Mouse (Mus musculus) layer of hippocampus, adult 2 months (tissue): ENCODE measurements around the gene Dst. TPM values are rescaled to one million over a fixed set of nuclear protein-coding genes. Genes with fewer than 3 reads are reported as not detected.

Experiments used
- DNase-seq, 2 experiments: peaks; one replicate each; pipeline ENCODE4 v3.0.0; 2022; ENCODE audit warnings: low spot score in 2 of 2
- H3K27ac ChIP-seq: fragments of 200-600 bp; 2 replicates; pipeline ENCODE4 v1.8.1; 2022
- H3K4me3 ChIP-seq: fragments of 200-600 bp; 2 replicates; pipeline ENCODE4 v1.8.1; 2022; ENCODE audit warnings: mild to moderate bottlenecking
- CTCF ChIP-seq: fragments of 200-600 bp; conservative IDR thresholded peaks from 2 replicates; pipeline ENCODE4 v1.8.1; 2022; ENCODE audit warnings: antibody characterized with exemption, mild to moderate bottlenecking, moderate library complexity
- total RNA-seq, 2 experiments: library from RNA; stranded (reverse); gene quantifications; 2 replicates each; pipeline ENCODE4 v1.2.3; 2021

The Dst gene
- total RNA-seq, 2 experiments from 2014 or later = 206 to 207 TPM

DNA sequence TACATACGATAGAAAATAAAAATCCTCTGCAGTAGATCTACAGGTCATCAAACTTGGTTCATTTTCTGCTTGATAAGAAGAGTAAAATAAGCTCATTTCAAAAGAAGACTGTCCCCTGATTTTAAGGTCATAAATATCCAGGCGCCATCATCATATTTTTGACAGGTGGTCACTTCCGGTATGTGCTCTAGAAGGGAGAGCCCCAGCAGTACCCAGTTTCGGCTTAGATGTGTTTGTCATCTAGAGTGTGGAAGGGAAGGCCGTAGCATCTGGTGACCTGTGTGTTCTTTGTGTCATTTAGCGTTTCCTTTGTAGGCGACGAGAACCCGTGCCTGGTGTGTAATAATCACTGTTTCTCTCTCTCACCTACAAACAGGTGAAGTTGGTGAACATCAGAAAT is 209.0 kb downstream of the Dst start:
- H3K27ac ChIP-seq = no peak overlapping the region
- no peak overlapping the region for H3K4me3 ChIP-seq
- no peak for TF ChIP-seq CTCF
- DNase-seq = no peak

DNA sequence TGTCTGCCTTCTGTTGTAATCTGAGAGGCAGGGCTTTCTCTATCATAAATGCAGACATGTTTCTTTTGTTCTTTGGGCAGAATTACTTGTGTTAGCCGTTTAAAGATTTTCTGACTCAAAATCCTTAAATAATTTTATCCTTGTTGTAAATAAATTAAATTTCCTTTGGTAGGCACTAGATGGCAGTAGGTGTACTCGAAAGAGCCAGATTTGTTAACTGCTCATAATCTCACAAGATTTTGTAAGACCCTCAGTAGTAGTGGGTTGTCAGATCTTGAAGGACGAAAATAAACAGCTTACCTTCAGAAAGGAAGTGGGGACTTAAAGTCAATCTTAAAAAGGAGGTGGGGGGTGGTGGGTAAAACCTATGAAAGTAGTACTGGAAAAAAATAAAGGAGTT is 209.7 kb downstream of the Dst start:
- 0 out of 2 replicates have a peak overlapping the region, but pooled peaks have one; percentile 5 for H3K27ac ChIP-seq
- H3K4me3 ChIP-seq = no peak overlapping the region
- peak; percentile 78 for TF ChIP-seq CTCF
- no peak for DNase-seq

DNA sequence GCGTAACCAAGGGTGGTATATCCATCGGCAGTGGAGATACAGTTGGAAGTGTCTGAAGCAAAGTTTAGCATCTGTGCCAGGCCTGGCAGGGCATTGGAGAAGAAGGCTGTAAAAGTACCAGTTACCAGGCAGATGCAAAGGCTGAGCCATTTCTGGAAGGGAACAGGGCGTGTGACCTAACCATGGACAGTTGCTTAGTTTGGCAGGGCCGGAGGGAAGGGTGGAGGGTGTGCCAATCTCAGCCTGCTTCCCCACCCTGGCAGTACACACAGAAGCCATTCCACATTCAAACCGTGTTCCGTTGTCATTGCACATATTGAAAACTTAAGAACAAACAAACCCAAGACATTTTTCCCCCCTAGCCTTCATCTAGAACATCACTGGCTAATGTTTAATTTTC is 212.0 kb downstream of the Dst start:
- no peak overlapping the region for H3K4me3 ChIP-seq
- DNase-seq = no peak
- H3K27ac ChIP-seq = peak overlapping the region; percentile 80

DNA sequence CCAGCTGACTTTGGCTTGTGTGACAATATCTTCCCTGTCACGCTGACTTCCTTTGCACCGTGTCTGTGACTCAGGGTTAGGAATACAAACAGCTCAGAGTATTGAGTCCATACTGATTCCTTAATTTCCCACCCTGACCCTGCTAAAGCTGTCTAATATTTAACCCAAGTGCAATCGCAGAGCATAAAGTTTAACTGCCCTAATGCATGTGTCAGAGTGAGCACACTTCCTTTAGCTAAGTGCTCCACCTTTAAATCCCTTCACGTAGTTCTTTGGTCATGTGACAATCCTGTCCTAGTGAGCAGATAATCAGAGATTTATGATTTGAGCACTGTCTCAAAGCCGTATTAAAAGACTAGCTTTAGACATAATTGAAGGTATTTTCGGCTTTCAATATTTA is 212.6 kb downstream of the Dst start:
- peak overlapping the region; percentile 50 for H3K4me3 ChIP-seq
- no peak for DNase-seq
- TF ChIP-seq CTCF = no peak
- peak overlapping the region; percentile 80 for H3K27ac ChIP-seq

More for the DNA sequence above, 212.0 kb downstream of the Dst start:
- TF ChIP-seq CTCF = no peak

DNA sequence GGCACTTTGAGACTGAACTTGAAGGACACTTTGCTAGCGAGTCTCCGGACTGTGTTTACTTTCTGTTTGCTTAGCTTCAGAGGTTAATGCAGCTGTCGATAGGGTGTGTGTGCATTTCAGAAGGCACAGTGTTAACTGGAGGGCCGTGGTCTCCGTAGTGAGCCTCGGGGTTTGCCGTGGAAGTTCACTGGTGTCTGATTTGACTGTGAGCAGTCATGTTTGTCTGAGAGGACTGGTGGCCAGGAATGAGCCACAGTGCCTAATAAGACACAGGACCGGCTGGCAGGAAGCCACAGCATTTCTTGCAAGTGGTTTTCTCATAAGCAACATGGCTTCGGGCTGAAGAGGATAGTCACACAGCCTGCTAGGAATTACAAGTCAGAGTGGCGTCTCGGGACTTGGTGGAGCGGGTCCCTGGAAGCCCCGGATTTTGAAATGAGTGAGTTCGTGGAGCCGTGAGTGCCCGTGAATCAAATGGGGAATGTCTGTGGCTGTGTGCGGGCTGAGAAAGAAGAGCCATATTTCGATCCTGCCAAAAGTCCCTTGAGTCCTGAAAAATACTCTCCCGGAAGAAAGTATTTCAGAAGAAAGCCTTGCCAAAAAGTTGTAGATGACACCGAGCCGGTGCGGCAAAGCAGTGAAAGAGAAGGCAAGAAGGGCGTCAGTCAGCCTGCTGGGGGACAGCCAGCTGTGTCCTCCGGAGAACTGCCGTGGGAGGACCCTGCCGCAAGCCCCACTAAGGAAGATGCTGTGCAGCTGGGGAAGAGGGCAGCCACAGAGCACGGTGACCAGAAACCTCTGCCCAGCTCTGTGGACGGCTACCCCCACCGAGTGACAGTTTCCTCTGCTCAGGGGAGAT is 213.4 kb downstream of the Dst start:
- DNase-seq = no peak
- no peak for TF ChIP-seq CTCF
- peak overlapping the region; percentile 50 for H3K4me3 ChIP-seq

DNA sequence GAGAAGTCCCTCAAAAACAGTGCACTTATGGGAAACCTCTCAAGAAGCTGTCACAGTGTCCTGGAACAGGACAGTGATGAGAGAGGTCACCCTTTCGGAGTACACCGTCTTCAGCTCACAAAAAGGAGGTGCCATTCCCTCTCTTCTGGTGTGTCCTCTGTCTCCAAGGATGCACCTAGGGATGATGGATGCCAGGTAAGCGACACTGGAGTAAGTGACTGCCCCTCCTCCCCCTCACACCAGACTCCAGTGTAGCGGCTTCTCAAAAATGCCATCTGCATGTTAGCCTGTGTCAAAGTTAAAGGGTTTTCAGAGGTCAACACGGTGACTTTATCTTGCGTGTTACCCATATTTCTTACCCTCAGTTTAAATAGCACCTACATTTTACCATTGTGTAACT is 214.2 kb downstream of the Dst start:
- no peak for TF ChIP-seq CTCF
- Histone ChIP-seq H3K27ac (peak overlapping the region; percentile 80), H3K4me3 (peak overlapping the region; percentile 50; the same call in 1 of the 2 replicates)
- DNase-seq = no peak

More for the DNA sequence above, 213.4 kb downstream of the Dst start:
- H3K27ac ChIP-seq = peak overlapping the region; percentile 80

DNA sequence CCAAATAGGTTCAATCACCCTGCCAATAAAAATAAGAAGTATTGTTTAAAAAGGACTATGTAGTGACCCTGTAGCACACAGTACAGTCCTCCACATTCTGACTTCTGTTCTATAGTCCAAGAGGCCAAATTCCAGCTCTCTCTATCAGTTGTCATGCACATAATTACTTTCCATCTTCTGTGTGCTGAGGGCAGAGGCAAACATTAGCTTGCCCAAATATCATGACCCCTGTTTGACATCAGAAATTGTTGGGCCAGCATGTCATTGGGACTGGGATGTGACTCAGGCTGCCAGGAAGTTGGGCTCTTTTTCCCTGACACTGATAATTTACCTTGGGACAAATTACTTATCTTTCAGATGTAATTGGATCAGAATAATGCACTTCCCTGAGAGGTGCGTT is 214.9 kb downstream of the Dst start:
- peak overlapping the region; percentile 53; the same call in 1 of the 2 replicates for H3K27ac ChIP-seq
- H3K4me3 ChIP-seq = no peak overlapping the region
- no peak for TF ChIP-seq CTCF
- DNase-seq = no peak

DNA sequence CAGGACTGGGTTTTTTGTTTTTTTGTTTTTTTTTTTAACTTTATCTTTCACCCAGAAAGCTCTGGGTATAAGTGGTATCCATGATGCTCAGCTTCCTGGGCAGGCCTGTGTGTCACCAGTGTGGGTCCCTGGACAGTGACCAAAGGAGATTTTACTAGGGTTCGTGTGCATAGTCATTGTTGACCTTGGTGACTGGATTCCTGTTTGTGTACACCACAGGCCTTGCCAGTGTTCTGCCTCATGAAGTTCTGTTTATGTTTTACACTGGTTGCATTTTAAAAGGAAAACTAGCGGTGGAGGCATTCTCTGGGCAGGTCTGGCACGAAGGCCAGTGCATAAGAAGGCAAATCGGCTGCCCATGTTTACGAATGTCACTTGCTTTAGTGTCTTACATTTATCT is 215.3 kb downstream of the Dst start:
- DNase-seq = no peak
- Histone ChIP-seq H3K4me3 (no peak overlapping the region), H3K27ac (peak overlapping the region; percentile 53; the same call in 1 of the 2 replicates)
- no peak for TF ChIP-seq CTCF

DNA sequence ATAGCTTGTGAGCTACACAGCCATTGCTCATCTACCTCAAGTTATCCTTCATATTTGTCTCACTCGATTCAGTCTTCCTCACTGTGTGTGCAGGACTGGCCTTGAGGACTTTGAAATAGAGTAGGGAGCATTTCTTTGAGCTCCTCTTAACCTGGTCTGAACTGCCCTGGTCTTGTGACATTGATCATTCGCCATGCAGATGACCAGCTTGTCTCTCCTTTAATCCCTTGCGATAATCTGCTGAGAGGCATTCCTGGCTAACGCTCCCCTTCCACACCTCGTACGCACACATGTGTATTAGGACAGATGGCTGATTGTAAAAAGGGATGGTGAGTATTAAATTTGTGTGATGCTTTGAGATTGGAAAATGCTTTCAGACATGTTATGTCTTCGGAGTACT is 216.4 kb downstream of the Dst start:
- H3K4me3 ChIP-seq = no peak overlapping the region
- no peak for DNase-seq
- no peak overlapping the region; the same call in 1 of the 2 replicates for H3K27ac ChIP-seq
- no peak for TF ChIP-seq CTCF

DNA sequence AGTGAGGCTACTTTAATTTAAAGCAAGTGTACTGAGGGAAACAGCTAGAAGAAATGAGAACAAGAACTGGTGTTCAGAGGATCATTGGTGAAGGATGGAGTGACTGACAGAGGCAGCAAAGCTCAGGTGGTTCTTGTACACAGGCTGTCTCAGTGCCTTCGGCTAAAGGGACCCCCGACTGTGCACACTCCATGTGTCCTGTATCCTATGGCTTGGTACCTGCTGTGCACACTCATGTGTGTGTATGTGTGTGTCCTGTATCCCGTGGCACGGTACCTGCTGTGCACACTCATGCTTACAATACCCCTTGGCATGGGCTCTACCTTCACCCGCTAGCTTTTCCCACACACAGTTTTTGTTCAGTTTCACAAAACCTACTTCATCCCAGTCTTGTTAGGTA is 217.1 kb downstream of the Dst start:
- DNase-seq = no peak
- H3K27ac ChIP-seq = peak overlapping the region; percentile 10; the same call in 1 of the 2 replicates
- TF ChIP-seq CTCF = no peak

DNA sequence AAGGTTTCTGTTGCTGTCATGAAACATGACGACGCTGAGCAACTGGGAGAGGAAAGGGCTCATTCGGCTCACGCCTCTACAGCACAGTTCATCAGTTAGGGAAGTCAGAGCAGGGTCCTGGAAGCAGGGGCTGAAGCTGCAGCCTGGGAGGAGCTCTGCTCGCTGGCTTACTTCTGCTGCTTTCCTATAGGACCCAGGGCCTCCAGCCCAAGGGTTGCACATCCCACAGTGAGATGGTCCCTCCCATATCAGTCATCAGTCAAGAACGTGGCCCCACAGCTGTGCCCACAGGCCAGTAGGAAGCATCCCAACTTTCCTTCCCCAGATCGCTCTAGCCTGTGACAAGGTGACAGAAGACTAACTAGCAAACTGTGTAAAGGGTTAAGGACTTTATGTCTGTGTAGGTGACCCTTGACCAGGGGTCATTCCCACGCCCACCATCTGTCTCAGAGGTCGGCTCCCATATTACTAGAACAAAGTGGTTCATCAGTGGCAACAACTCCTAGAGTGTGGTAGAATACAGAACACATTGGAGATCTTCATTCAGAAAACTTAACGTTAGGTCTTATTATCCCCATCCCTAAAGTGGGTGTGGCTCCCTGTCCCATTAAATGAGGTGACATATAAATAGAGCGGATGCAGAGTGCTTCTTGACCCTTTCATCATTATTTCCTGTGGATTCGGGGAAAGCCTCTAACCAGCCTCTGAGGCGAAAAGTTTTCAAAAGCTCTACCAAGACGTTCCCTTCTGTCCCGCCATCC is 219.9 kb downstream of the Dst start:
- no peak overlapping the region for H3K27ac ChIP-seq
- H3K4me3 ChIP-seq = no peak overlapping the region
- DNase-seq = no peak
- TF ChIP-seq CTCF = no peak

More for the DNA sequence above, 217.1 kb downstream of the Dst start:
- H3K4me3 ChIP-seq = no peak overlapping the region

DNA sequence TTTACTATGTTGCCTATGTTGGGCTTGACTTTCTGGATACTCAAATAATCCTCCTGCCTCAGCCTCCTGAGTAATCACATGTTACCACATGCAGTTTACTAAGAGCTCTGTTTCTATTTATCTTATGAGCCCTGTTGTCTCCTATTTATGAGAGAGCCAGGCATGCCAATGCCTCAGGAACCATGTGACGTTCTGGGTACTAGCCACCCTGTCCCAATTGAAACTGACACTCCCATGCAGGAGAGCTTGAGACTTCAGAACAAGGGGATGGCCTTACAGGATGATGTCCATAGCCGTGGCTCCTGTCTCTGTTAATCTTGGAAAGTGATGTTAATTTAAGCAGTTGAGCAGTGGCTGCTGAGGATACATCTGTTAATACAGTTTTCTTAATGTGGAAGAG is 220.8 kb downstream of the Dst start:
- DNase-seq = no peak
- no peak overlapping the region for H3K27ac ChIP-seq
- TF ChIP-seq CTCF = no peak
- no peak overlapping the region for H3K4me3 ChIP-seq

DNA sequence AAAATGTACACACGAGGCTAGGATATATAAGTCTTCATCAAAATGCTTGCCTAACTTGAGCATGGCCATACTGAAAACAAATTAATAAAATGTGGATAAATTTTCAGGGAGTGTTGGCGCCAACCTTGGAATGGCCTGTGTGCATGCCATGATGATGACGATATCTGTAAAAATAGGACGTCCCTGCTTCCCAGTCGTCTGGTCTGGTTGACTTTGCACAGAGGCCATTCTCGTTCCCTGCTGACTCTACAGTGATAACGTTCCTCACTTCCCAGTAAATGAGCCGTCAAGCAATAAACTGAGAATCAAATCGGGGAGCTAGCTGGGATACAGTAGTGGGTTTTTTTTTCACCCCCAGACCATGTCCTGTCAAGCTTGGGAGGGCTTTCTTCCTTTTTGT is 221.7 kb downstream of the Dst start:
- no peak for DNase-seq
- Histone ChIP-seq H3K27ac (no peak overlapping the region), H3K4me3 (no peak overlapping the region)
- no peak for TF ChIP-seq CTCF
